Mouse (Mus musculus) cerebellum, adult (tissue): ENCODE data around the gene Rab43.

Source experiments
- ATAC-seq: cut with Nextera tagmentation; 2 replicates; pipeline ENCODE4 v1.9.2; 2017; ENCODE audit warnings: mild to moderate bottlenecking, moderate library complexity, mixed read lengths; ENCODE audit not compliant: insufficient number of reproducible peaks, low FRiP score, low TSS enrichment

Rab43 gene

DNA sequence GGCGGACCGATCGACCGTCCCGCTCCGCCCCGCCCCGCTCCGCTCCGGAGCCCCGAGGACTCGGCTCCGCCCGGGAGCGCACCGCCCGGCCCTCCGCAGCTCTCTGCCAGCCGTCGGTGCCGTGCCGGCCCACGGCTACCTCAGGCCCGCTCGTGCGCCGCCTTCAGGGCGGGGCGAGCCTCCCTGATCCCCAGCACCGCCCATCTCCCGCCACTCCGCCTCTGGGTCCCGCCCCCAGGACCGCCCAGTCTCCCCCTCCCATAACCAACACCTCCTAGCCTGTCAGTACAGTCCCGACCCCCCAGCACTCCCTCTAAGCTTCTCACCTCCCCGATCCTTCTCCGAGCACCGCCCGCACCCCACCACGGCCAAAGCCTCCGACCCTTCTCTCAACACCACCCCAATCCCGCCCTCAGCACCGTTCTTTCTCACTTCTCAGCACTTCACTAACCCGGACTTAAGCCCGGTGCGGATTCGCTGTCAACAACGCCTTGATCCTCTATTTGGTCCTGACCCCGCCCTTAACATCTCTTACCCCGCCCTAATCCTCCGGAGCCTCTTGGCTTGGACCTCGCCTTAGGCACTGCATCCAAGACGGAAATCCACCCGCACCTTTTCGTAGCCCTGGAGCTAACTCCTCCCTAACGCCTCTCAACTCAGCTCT lies at the start of gene Rab43:
Gene Rab43, minus strand, starts transcription at position 490 of the 664 bp plus-strand sequence.
- peak; percentile 87 for ATAC-seq

DNA sequence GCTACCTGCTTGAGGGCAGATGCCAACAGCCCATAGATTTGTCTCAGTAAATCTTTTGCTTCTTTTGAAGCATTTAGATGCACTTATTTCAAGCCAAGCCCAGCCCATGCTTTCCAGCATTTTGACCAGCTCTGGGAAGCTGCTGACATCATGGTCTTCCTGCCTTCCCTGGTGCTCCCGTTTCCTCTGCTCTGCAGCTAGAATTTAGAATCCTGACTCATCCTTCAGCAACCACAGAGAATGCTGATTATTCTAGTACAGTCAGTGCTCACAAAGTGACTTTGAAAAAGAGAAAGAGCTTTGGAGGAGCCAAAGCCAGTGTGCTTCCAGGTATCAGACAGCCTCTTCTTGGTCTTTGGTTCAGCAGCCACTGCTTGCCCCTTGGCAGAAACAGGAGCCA lies 45.1 kb upstream of the Rab43 start:
- ATAC-seq, result no peak

GRCm38 (mm10) chr6:87853446-87853845 lies 41.5 kb upstream of the Rab43 start:
- no peak for ATAC-seq

- no peak for ATAC-seq
Measured at GRCm38 (mm10) chr6:87851871-87852270, 39.9 kb upstream of the Rab43 start.

DNA sequence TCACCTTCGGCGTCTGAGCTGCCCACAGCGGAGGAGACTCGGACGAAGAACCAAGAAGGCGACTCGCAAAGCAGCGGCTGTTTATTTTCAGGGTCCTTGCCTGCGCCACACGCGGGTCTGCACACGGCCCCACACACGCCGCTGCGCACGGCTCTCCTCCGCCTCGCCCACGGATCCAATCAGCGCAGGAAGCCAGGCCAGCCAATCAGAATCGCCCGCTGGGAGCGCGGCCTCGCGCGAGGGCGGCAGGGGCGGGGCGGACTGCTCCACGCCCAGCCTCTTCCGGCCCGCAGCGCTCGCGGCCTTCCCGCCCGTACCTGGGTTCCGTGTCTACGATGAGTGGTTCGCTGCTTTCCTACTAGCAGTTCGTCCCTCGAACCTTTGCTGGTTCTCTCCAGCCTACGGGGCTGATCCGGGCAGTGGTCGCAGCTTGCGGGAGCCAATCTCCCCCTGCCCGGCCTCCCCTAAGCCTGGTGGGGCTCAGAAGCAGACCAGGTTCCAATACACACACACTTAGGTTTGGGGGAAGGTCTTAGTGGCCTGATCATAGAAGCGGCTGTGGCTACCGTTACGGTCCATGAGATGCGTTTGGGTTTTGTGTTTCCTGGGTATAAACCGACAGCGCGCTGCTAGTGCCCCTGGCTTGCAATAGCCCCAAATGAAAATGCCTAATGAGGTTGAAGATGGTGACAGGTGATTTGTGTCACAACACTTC lies 39.1 kb upstream of the Rab43 start, which contains the start of gene Cnbp:
Gene Cnbp, minus strand, starts transcription at position 207 of the 715 bp plus-strand sequence.
- ATAC-seq, result peak; percentile 96

- ATAC-seq, result peak; percentile 60
Measured at GRCm38 (mm10) chr6:87850155-87850899, 38.4 kb upstream of the Rab43 start.

DNA sequence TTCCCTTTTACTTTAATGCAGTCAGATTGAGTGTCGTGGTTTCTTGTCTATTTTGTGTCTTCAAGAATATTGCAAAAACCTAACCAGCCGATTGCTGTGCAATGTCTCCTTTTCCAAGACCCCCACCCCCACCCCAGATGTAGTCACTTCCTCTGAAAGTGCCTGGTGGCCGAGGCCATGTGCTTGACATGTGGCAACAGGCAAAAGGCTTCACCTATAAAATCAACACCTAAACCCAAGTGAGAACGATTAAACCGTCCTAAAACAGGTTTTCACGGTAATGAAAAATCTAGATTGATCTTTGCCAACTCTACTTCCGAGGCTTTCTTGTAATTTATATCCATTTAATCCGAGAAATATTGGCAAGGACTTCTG lies 37.8 kb upstream of the Rab43 start:
- no peak for ATAC-seq

DNA sequence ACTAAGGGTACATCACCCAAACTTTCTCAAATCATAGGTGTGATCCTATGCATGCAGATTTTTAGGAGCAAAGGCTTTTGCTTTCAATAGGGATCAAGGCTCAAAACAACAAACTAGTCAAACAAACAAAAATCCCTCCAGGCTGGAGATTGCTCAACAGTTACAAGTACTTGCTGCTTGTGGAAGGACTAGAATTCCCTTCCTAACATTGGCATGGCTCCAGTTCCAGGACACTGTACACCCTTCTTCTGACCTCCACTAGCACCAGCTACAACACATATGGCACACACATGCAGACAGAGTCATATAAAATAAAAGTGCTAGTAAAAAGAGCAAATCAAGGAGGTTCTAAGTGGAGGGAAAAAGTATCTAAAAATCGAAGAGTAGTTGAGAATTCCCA lies 34.8 kb upstream of the Rab43 start:
- ATAC-seq, result no peak

- ATAC-seq, result no peak
Measured at GRCm38 (mm10) chr6:87845031-87845695, 33.2 kb upstream of the Rab43 start.

- ATAC-seq, result no peak
Measured at GRCm38 (mm10) chr6:87842254-87842653, 30.3 kb upstream of the Rab43 start.

GRCm38 (mm10) chr6:87841635-87842034 lies 29.7 kb upstream of the Rab43 start:
- ATAC-seq, result no peak

- ATAC-seq, result no peak
Measured at GRCm38 (mm10) chr6:87839797-87840341, 27.9 kb upstream of the Rab43 start.

- peak; percentile 97 for ATAC-seq
Measured at GRCm38 (mm10) chr6:87838551-87839197, 26.7 kb upstream of the Rab43 start, which contains the start of gene Isy1. Isy1 (minus strand) TSS chr6:87838798.

GRCm38 (mm10) chr6:87835695-87836094 lies 23.7 kb upstream of the Rab43 start, which contains the start of gene Gm45140:
Gm45140 (minus strand) TSS chr6:87835795.
- no peak for ATAC-seq

- ATAC-seq, result no peak
Measured at GRCm38 (mm10) chr6:87820366-87820765, 8.4 kb upstream of the Rab43 start.

GRCm38 (mm10) chr6:87814486-87814885 lies 2.5 kb upstream of the Rab43 start:
- no peak for ATAC-seq

DNA sequence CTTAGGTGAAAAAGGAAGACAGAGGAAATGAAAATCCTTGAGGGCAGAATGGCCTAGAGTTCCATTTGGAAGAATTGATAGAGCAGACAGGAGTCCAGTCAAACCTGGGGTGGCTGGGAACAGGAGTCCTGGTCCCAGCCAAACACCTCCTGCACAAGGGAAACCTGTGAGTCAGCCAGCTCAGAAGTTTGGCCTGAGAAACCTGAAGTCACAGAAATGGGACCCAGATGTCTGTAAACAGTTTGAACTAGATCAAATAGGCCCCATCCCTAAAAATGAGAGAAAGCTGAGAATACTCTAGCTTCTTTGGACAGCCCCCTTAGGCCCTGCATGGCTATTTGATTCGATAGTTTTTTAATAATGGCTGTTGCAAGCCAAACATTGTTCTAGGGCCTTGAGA lies 692 bp upstream of the Rab43 start:
- ATAC-seq, result no peak

GRCm38 (mm10) chr6:87810713-87811669 lies 973 bp downstream of the Rab43 start:
- peak; percentile 1; the same call in 1 of the 2 replicates for ATAC-seq

GRCm38 (mm10) chr6:87810311-87810710 lies 1.7 kb downstream of the Rab43 start:
- ATAC-seq, result no peak
